Mouse (Mus musculus) macrophage (primary cell): ENCODE measurements around the gene Tex16. TPM values are rescaled to one million over a fixed set of nuclear protein-coding genes. Genes with fewer than 3 reads are reported as not detected.

Experiments used
- H3K27ac ChIP-seq: fragments of 350-480 bp; formaldehyde crosslinking; 2 replicates; pipeline ENCODE4 v1.9.0; 2021
- H3K36me3 ChIP-seq: fragments of 350-480 bp; formaldehyde crosslinking; 2 replicates; pipeline ENCODE4 v1.9.0; 2021; ENCODE audit errors: inconsistent target
- H3K4me3 ChIP-seq: fragments of 350-480 bp; formaldehyde crosslinking; 2 replicates; pipeline ENCODE4 v1.9.0; 2021; ENCODE audit errors: inconsistent target
- H3K79me2 ChIP-seq: fragments of 350-480 bp; formaldehyde crosslinking; 2 replicates; pipeline ENCODE4 v1.9.0; 2021; ENCODE audit errors: inconsistent target
- WGBS: methylation state at CpG from one replicate; pipeline ENCODE4 v1.1.7; 2026; ENCODE audit warnings: inconsistent platforms; ENCODE audit not compliant: missing documents; 5-methylcytosine and 5-hydroxymethylcytosine counted together
- polyA plus RNA-seq: library from polyadenylated mRNA; stranded (reverse); fragments of 250-400 nt; gene quantifications from 3 replicates; pipeline ENCODE4 v1.2.4, GENCODE M21; 2018; ENCODE audit warnings: inconsistent platforms
- total RNA-seq, 78 experiments: library from RNA; depleted of rRNA; stranded (reverse); fragments of 250-400 nt; gene quantifications; 1 replicate in 9 of 78; 2 replicates in 24 of 78; 3 replicates in 43 of 78; 4 replicates in 2 of 78; pipeline ENCODE4 v1.2.4; 2018; ENCODE audit warnings: inconsistent platforms in 56 of 78

Tex16 gene
- not detected for total RNA-seq (2018; cell fraction: chromatin; rRNA removed)
- not detected for total RNA-seq (2018; cell fraction: cytosol; rRNA removed)
- not detected for total RNA-seq (2018; cell fraction: nucleus; rRNA removed)
- polyA plus RNA-seq: not detected in 3 replicates

DNA sequence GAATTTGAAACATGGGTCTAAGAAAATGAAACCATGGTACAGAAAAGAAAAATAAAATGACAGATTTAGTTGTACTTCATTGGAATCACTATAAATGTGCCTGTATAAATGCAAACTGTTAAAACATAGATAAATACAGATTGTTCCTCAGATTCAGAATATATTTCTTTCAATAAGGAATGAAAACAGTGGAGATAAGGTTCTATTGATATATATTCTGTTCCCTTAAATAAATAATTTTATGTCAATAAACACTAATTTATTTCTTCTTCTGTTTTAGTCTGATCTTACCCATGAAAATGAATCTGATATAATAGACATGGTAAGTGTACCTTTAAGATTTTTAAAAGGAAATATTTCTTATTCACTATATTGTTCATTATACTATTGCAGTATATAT, at the start of gene Tex16:
Gene Tex16, plus strand, starts transcription at position 301 of the 400 bp plus-strand sequence.
- no peaks in the 10 kb centered on the region for H3K79me2 ChIP-seq
- no peak within 1 kb of the TSS for H3K27ac ChIP-seq
- H3K36me3 ChIP-seq: no peaks in the 10 kb centered on the region
- no peak within 1 kb of the TSS for H3K4me3 ChIP-seq

DNA sequence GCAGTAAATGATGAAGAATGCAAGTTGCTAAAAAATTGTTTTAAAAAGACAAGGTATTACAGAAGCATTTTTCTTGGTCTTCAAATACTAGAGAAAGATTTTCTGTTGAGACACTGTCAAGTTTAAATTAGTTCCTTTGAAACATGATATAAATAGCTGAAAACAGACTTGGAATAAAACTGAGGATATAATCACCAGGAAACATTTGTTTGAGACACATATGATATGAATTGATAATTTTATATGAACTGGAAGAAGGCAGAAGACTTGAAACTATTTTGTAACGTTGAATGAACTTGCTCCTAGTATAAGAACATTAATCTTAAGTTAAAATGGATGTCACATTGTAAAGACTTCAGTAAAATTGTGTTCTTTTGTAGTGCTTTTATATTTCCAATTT, 11.1 kb upstream of the Tex16 start:
- Histone ChIP-seq H3K4me3 (no peak overlapping the region), H3K36me3 (no peaks in the 10 kb centered on the region), H3K79me2 (no peaks in the 10 kb centered on the region), H3K27ac (no peak overlapping the region)
- WGBS: 19% methylated on average over 1 of the region's 1 CpGs

Other genes starting within 250 kb of the Tex16 start
- not detected in 3 replicates for gene Gm45194, start 119.6 kb upstream of the Tex16 start, polyA plus RNA-seq
- gene 4933403O08Rik, start 228.0 kb downstream of the Tex16 start, polyA plus RNA-seq: not detected in 3 replicates